Mouse (Mus musculus): ENCODE results near the gene Rgp1. TPM values are rescaled to one million over a fixed set of nuclear protein-coding genes. Genes with fewer than 3 reads are reported as not detected.

Gene Rgp1
- polyA plus RNA-seq, 1 experiment from 2014 or later = 13.7 TPM

DNA sequence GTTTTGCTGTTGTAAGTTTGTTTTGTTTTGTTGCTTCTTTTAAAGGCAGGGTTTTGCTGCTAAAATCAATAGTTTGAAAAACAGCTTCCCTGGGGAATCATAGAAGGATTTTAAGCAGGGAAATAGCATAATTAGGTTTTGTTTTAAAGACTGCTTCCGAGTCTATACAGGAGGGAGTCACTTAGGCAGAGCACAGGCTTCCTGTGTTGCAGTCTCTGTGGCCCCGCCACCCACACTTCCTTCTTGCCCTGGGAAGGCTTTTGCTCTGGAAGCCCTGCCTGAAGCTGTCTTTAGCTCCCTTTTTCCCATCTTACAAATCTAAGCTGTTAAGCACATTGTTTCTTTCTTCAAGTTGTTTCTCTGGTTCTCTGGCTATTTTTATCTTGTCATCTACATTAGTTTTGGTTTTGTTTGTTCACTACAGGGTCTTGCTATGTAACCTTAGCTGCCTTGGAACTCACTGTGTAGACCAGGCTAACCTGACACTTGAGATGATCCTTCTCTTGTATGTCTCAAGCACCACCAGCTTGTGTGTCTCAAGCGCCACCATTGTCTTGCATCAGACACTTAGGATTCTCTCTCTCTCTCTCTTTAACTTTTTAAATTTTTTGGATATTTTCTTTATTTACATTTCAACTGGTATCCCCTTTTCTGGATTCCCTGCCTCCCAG lies 34.7 kb downstream of the Rgp1 start:
- H3K36me3 ChIP-seq (ENCODE audit: insufficient read depth, low read length) = no peaks in the 10 kb centered on the region
- H3K27me3 ChIP-seq (replicated peaks; ENCODE audit: insufficient read depth, low read length) = no peaks in the 10 kb centered on the region
- WGBS = 40% methylated on average over 3 of the region's 3 CpGs
- peak; percentile 82 for DNase-seq (ENCODE audit: low spot score)
- H3K4me3 ChIP-seq (ENCODE audit: low read depth, low read length) = no peak overlapping the region
- H3K9ac ChIP-seq (replicated peaks; ENCODE audit: low read depth) = no peak overlapping the region
- TF ChIP-seq CTCF (IDR thresholded peaks at IDR 0.05) (no peak), EP300 (IDR thresholded peaks at IDR 0.05) (0 out of 2 replicates have a peak, but pooled peaks have one; percentile 36)
- H3K9me3 ChIP-seq (ENCODE audit: low read length) = no peaks in the 10 kb centered on the region
- ATAC-seq = peak; percentile 95
- no peak overlapping the region for H3K4me2 ChIP-seq (replicated peaks; ENCODE audit: low read depth, low read length)
- H3K27ac ChIP-seq (ENCODE audit: low read length) = peak overlapping the region; percentile 71
- no peaks in the 10 kb centered on the region for H3K4me1 ChIP-seq (ENCODE audit: insufficient read depth, low read depth, low read length)

DNA sequence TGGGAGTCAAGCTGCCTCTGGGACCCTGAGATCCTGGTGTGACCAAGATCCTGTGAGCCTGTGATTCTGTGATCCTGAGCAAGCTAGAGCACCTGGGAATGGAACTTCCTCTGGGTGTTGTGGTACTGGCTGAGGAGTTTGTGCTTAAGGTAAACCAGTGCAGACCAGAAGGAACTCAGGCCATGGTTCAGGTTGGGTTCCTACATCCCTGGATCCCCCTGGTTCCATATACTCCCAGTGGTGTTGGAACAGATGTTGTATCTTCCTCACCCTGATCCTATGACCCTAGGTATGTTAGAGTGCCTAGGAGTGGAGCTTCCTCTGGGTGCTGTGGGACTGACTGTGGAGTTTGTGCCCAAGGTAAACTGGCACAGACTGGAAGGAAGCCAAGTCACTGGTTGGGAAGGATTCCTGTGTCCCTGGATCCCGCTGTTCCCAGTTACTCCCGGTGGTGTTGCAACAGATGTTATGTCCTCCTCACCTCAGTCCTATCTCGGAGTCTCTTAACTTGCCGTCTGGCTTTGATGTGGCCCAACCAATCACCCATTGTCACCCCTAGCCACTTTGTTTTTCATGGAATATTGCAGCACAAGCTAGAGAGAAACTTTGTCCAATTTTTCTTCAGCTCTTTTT lies 41.7 kb downstream of the Rgp1 start:
- peaks cover 4% of the 10 kb centered on the region; the same call in 1 of the 2 replicates for H3K9me3 ChIP-seq (ENCODE audit: low read length)
- no peak overlapping the region for H3K4me2 ChIP-seq (replicated peaks; ENCODE audit: low read depth, low read length)
- no peaks in the 10 kb centered on the region for H3K27me3 ChIP-seq (replicated peaks; ENCODE audit: insufficient read depth, low read length)
- no peak overlapping the region for H3K9ac ChIP-seq (replicated peaks; ENCODE audit: low read depth)
- no peaks in the 10 kb centered on the region for H3K4me1 ChIP-seq (ENCODE audit: insufficient read depth, low read depth, low read length)
- no peak overlapping the region for H3K4me3 ChIP-seq (ENCODE audit: low read depth, low read length)
- ATAC-seq (no peak), DNase-seq (ENCODE audit: low spot score) (no peak)
- no peak for TF ChIP-seq EP300 (IDR thresholded peaks at IDR 0.05)
- no peak for TF ChIP-seq CTCF (IDR thresholded peaks at IDR 0.05)
- WGBS = 62% methylated on average over 4 of the region's 4 CpGs
- H3K36me3 ChIP-seq (ENCODE audit: insufficient read depth, low read length) = no peaks in the 10 kb centered on the region
- no peak overlapping the region for H3K27ac ChIP-seq (ENCODE audit: low read length)

DNA sequence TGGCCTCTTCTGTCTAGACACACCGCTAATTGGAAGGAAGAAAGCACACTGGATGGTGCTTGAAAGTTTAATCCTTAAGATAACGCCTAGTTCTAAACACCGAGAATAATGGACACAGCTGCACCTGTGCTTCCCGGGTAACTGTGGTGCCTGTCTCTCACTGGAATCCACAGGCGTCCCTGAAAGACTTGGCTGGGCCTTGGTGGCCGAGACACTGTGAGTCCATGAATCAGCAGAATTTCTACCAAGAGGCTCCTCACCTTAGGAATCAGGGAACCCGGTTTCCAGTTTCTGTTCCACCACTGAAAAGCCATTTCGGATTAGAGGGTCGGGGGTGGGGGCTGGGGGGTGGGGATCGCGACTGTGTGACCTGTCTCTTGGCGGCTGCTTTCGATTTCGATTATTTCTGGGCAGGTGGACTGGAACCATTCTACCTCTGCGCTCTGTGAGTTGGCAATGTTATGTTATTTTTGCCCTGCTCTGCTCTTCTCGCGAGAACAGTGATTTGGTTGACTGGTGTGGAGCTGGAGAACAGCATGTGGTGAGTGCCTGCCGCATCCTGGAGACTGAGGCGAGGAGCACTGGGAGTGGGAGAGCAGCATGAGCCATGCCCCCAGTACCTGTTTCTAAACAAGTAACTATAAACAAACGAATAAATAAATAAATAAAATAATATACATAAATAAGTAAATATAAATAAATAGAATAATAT lies 50.7 kb downstream of the Rgp1 start:
- 36% methylated on average over 20 of the region's 20 CpGs for WGBS
- ATAC-seq = no peak
- Histone ChIP-seq H3K27me3 (replicated peaks; ENCODE audit: insufficient read depth, low read length) (no peaks in the 10 kb centered on the region), H3K36me3 (ENCODE audit: insufficient read depth, low read length) (no peaks in the 10 kb centered on the region), H3K9ac (replicated peaks; ENCODE audit: low read depth) (no peak overlapping the region), H3K4me2 (replicated peaks; ENCODE audit: low read depth, low read length) (no peak overlapping the region), H3K9me3 (ENCODE audit: low read length) (peaks cover 7% of the 10 kb centered on the region; the same call in 1 of the 2 replicates), H3K27ac (ENCODE audit: low read length) (no peak overlapping the region), H3K4me1 (ENCODE audit: insufficient read depth, low read depth, low read length) (peaks cover 4% of the 10 kb centered on the region; the same call in 1 of the 2 replicates), H3K4me3 (ENCODE audit: low read depth, low read length) (no peak overlapping the region)
- DNase-seq (ENCODE audit: low spot score) = peak; percentile 26
- no peak for TF ChIP-seq CTCF (IDR thresholded peaks at IDR 0.05)
- TF ChIP-seq EP300 (IDR thresholded peaks at IDR 0.05) = no peak

DNA sequence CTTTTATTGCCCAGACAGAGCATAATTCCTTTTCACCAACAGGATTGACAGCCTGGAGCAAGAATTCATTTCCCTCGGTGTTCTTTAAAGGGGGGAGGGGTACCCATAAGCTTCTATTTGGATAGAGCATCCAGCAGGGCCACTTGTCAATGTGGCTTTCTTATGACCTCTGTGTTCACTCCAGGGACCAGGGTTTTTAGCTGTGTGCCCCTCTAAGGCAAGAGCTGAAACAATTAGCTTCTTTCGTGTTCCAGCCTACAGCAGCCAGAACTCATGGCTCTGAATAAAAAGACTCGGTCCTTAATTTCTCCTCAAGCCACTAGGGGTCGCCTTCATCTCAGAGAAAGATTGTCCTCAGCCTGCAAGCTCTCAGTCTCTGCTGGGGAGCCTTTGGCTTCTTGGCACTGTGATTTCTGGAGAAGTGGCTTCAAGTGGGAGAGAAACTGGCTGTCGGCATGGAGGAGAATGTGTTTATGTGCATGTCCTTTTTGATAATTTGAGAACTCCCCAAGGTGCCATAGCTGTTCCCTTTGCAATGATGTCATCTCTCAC lies 51.6 kb downstream of the Rgp1 start:
- H3K27ac ChIP-seq (ENCODE audit: low read length) = peak overlapping the region; percentile 80; the same call in 1 of the 2 replicates
- ATAC-seq (peak; percentile 71), DNase-seq (ENCODE audit: low spot score) (peak; percentile 96)
- no peak overlapping the region for H3K4me3 ChIP-seq (ENCODE audit: low read depth, low read length)
- no peaks in the 10 kb centered on the region for H3K36me3 ChIP-seq (ENCODE audit: insufficient read depth, low read length)
- peak; percentile 52; the same call in 1 of the 2 replicates for TF ChIP-seq EP300 (IDR thresholded peaks at IDR 0.05)
- peak; percentile 91 for TF ChIP-seq CTCF (IDR thresholded peaks at IDR 0.05)
- peaks cover 5% of the 10 kb centered on the region; the same call in 1 of the 2 replicates for H3K9me3 ChIP-seq (ENCODE audit: low read length)
- H3K27me3 ChIP-seq (replicated peaks; ENCODE audit: insufficient read depth, low read length) = no peaks in the 10 kb centered on the region
- no peak overlapping the region for H3K4me2 ChIP-seq (replicated peaks; ENCODE audit: low read depth, low read length)
- WGBS = 10% methylated on average over 5 of the region's 5 CpGs
- no peak overlapping the region for H3K9ac ChIP-seq (replicated peaks; ENCODE audit: low read depth)
- peaks cover 4% of the 10 kb centered on the region; the same call in 1 of the 2 replicates for H3K4me1 ChIP-seq (ENCODE audit: insufficient read depth, low read depth, low read length)

DNA sequence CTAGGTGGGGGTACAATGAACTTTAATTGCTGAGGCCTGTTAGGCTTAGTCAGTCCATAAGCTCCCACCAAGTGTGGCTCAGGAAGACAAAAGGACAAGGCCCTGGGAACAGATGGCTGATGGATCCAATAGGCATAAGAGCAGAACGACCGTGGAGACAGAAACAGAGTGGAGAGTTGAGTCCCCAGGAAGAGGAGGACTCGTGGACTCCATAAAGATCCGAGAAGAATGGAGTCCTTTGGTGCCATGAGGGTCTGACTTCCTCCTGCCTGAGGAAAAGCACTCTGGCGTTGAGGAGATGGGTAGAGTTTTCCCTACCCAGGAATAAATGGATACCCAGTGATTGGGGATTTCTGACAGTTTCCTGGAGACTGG lies 52.1 kb downstream of the Rgp1 start:
- H3K9ac ChIP-seq (replicated peaks; ENCODE audit: low read depth) = 0 out of 2 replicates have a peak overlapping the region, but pooled peaks have one; percentile 71

More for the DNA sequence above, 52.1 kb downstream of the Rgp1 start:
- Histone ChIP-seq H3K27me3 (replicated peaks; ENCODE audit: insufficient read depth, low read length) (no peaks in the 10 kb centered on the region), H3K27ac (ENCODE audit: low read length) (peak overlapping the region; percentile 80), H3K4me3 (ENCODE audit: low read depth, low read length) (0 out of 2 replicates have a peak overlapping the region, but pooled peaks have one; percentile 65), H3K9me3 (ENCODE audit: low read length) (no peaks in the 10 kb centered on the region), H3K4me1 (ENCODE audit: insufficient read depth, low read depth, low read length) (peaks cover 4% of the 10 kb centered on the region; the same call in 1 of the 2 replicates), H3K36me3 (ENCODE audit: insufficient read depth, low read length) (no peaks in the 10 kb centered on the region), H3K4me2 (replicated peaks; ENCODE audit: low read depth, low read length) (peak overlapping the region; percentile 91)
- 27% methylated on average over 5 of the region's 5 CpGs for WGBS
- ATAC-seq (no peak), DNase-seq (ENCODE audit: low spot score) (peak; percentile 10)
- no peak for TF ChIP-seq EP300 (IDR thresholded peaks at IDR 0.05)
- no peak for TF ChIP-seq CTCF (IDR thresholded peaks at IDR 0.05)
